Mouse (Mus musculus) liver, embryonic 14.5 days (tissue): ENCODE data around the gene Atp2c2. TPM values are rescaled to one million over a fixed set of nuclear protein-coding genes. Genes with fewer than 3 reads are reported as not detected.

ENCODE experiments used
- ATAC-seq: fragments of 200-750 bp; cut with Nextera tagmentation; 2 replicates; pipeline ENCODE4 v1.8.0; 2017; ENCODE audit warnings: moderate number of reproducible peaks, mild to moderate bottlenecking, moderate library complexity; ENCODE audit not compliant: insufficient read depth
- DNase-seq, 3 experiments: peaks; one replicate each; pipeline ENCODE4 v3.0.0-alpha.2; 2012 to 2013; ENCODE audit warnings: low read depth in 3 of 3, low spot score in 3 of 3
- H3K27ac ChIP-seq: fragments of 300-500 bp; sonication (generic); 2 replicates; pipeline ENCODE4 v1.5.1; 2014; ENCODE audit warnings: moderate library complexity, mild to moderate bottlenecking, control low read depth, inconsistent platforms
- H3K27me3 ChIP-seq: fragments of 300-500 bp; sonication (generic); 2 replicates; pipeline ENCODE4 v1.6.1; 2014; ENCODE audit warnings: mild to moderate bottlenecking, low read length, moderate library complexity; ENCODE audit not compliant: control insufficient read depth, insufficient read depth
- H3K36me3 ChIP-seq: fragments of 300-500 bp; sonication (generic); replicated peaks from 2 replicates; pipeline ENCODE4 v1.6.1; 2014; ENCODE audit warnings: low read depth; ENCODE audit not compliant: control insufficient read depth, insufficient read depth
- H3K4me1 ChIP-seq, 2 experiments: fragments of 200-500 bp in 1 of 2; fragments of 300-500 bp in 1 of 2; sonication (generic) in 1 of 2; replicated peaks; 2 replicates each; pipeline ENCODE4 v1.6.1; 2012 to 2014; ENCODE audit warnings: antibody characterized with exemption in 1 of 2, inconsistent platforms in 1 of 2, low read length in 1 of 2; ENCODE audit not compliant: control insufficient read depth in 2 of 2, insufficient read depth in 2 of 2
- H3K4me2 ChIP-seq: fragments of 300-500 bp; sonication (generic); 2 replicates; pipeline ENCODE4 v1.6.1; 2014; ENCODE audit warnings: low read depth, mild to moderate bottlenecking, control low read depth, moderate library complexity
- H3K4me3 ChIP-seq, 2 experiments: fragments of 200-500 bp in 1 of 2; fragments of 300-500 bp in 1 of 2; sonication (generic) in 1 of 2; 2 replicates each; pipeline ENCODE4 v1.5.1; 2012 to 2014; ENCODE audit warnings: low read depth in 2 of 2, low read length in 2 of 2, mild to moderate bottlenecking in 2 of 2, control low read depth in 1 of 2, inconsistent platforms in 1 of 2, moderate library complexity in 1 of 2; ENCODE audit not compliant: insufficient read depth in 1 of 2
- H3K9ac ChIP-seq: fragments of 300-500 bp; sonication (generic); replicated peaks from 2 replicates; pipeline ENCODE4 v1.6.1; 2014; ENCODE audit warnings: mild to moderate bottlenecking, control low read depth, moderate library complexity
- H3K9me3 ChIP-seq: fragments of 300-500 bp; sonication (generic); 2 replicates; pipeline ENCODE4 v1.6.1; 2016; ENCODE audit warnings: low read length, mixed read lengths; ENCODE audit not compliant: control insufficient read depth
- CTCF ChIP-seq: IDR thresholded peaks from 2 replicates; pipeline ENCODE4 v1.5.1; 2016; ENCODE audit warnings: antibody characterized with exemption, low read depth, control low read depth
- EP300 ChIP-seq: IDR thresholded peaks from 2 replicates; pipeline ENCODE4 v1.6.1; 2016; ENCODE audit warnings: antibody characterized with exemption, low read depth
- WGBS: fragments of 180-500 bp; shearing (Covaris S2); extraction: QIAGEN DNeasy Blood & Tissue Kit; methylation state at CpG from one replicate; pipeline ENCODE4 v1.1.7; 2014; ENCODE audit not compliant: insufficient replicate concordance; 5-methylcytosine and 5-hydroxymethylcytosine counted together
- polyA plus RNA-seq, 2 experiments: library from polyadenylated mRNA; depleted of rRNA in 1 of 2; stranded (reverse) in 1 of 2; unstranded in 1 of 2; fragments of >200 nt; fragmentation: Nextera tagmentation in 1 of 2; extraction: Ambion mirVana in 1 of 2; gene quantifications; 2 replicates each; pipeline versions ENCODE4 v1.2.1 to v1.2.3; 2012 to 2014

Gene Atp2c2
- polyA plus RNA-seq, 2 experiments: 0.08 to 0.10 TPM

GRCm38 (mm10) chr8:119805275-119805674 is 105.5 kb downstream of the Atp2c2 start:
- Histone ChIP-seq H3K36me3 (no peaks in the 10 kb centered on the region), H3K9ac (no peak overlapping the region), H3K4me3 (no peak overlapping the region), H3K27ac (no peak overlapping the region), H3K9me3 (no peaks in the 10 kb centered on the region), H3K4me2 (no peak overlapping the region), H3K4me1 (peaks cover 0 to 2% of the 10 kb centered on the region in 2 experiments; a peak in 1 of 4 replicates), H3K27me3 (no peaks in the 10 kb centered on the region)
- TF ChIP-seq EP300: no peak
- TF ChIP-seq CTCF: no peak
- DNase-seq: no peak
- WGBS: 66% methylated on average over 8 of the region's 8 CpGs
- ATAC-seq: no peak

DNA sequence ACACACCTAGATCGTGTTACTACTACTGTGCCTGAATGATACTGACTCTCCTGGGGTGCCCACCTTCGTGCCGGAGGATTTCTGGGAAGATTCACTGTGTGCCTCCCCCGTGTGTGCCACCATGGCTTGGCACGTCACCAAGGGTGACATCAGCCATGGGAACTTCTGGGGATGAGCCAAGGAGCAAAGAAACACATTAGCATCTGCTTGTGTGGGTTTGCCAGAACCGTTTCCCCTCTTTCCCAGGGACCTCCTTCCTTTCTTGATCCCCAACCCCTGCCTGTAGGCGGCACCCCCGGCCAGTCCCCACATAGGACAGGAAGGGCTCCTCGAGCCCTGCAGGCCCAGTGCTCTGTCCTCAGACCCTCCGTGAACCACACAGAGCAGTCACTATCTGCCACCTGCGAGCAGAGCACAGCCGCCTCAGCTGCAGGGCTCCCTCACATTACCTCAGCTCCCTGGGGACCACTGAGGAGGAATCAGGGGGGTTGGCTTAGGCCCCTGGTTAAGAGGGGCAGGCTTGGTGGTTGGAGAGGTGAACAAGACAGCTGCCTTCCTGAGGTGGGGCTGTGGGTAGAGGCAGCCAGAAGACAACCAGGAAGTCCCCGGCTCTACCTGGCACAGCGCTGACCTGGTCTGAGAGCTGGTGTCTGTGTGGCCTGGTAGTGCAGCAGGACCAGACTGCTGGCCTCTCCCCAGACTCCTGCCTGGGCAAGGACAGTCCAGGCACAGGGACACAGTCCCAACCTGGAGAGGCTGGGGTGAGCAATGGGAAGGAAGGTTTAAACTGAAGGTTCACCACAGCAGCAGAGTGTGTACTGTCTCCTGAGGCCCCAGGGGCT is 106.8 kb downstream of the Atp2c2 start:
- no peak overlapping the region for H3K4me3 ChIP-seq
- H3K27ac ChIP-seq: no peak overlapping the region
- no peaks in the 10 kb centered on the region for H3K36me3 ChIP-seq
- H3K4me1 ChIP-seq: peaks cover 0 to 2% of the 10 kb centered on the region in 2 experiments; a peak in 1 of 4 replicates
- no peak for TF ChIP-seq EP300
- H3K9ac ChIP-seq: no peak overlapping the region
- DNase-seq: no peak
- WGBS: 68% methylated on average over 14 of the region's 14 CpGs
- H3K27me3 ChIP-seq: no peaks in the 10 kb centered on the region
- H3K9me3 ChIP-seq: no peaks in the 10 kb centered on the region
- ATAC-seq: no peak
- H3K4me2 ChIP-seq: no peak overlapping the region

Other genes starting within 250 kb of the Atp2c2 start
- 0.02 TPM in 1 of 2 replicates, not detected in the other for gene Slc38a8, start 198.3 kb upstream of the Atp2c2 start, polyA plus RNA-seq (2012; rRNA removed)
- not detected in 2 replicates for gene Slc38a8, start 198.3 kb upstream of the Atp2c2 start, polyA plus RNA-seq (2014; fragmentation: Nextera tagmentation; extraction: Ambion mirVana)
- gene Mbtps1, start 141.3 kb upstream of the Atp2c2 start, polyA plus RNA-seq (2012; rRNA removed): 18.2 and 23.7 TPM in 2 replicates
- gene Mbtps1, start 141.3 kb upstream of the Atp2c2 start, polyA plus RNA-seq (2014; fragmentation: Nextera tagmentation; extraction: Ambion mirVana): 19.6 and 21.4 TPM in 2 replicates
- 6.9 and 7.5 TPM in 2 replicates for gene Hsdl1, start 124.8 kb upstream of the Atp2c2 start, polyA plus RNA-seq (2012; rRNA removed)
- gene Hsdl1, start 124.8 kb upstream of the Atp2c2 start, polyA plus RNA-seq (2014; fragmentation: Nextera tagmentation; extraction: Ambion mirVana): 17.0 and 19.3 TPM in 2 replicates
- 0.03 and 0.06 TPM in 2 replicates for gene Dnaaf1, start 124.8 kb upstream of the Atp2c2 start, polyA plus RNA-seq (2012; rRNA removed)
- gene Dnaaf1, start 124.8 kb upstream of the Atp2c2 start, polyA plus RNA-seq (2014; fragmentation: Nextera tagmentation; extraction: Ambion mirVana): 0.04 and 0.13 TPM in 2 replicates
- gene Taf1c, start 94.8 kb upstream of the Atp2c2 start, polyA plus RNA-seq (2012; rRNA removed): 6.6 and 6.9 TPM in 2 replicates
- gene Taf1c, start 94.8 kb upstream of the Atp2c2 start, polyA plus RNA-seq (2014; fragmentation: Nextera tagmentation; extraction: Ambion mirVana): 4.7 and 5.2 TPM in 2 replicates
- not detected in 2 replicates for gene Adad2, start 87.3 kb upstream of the Atp2c2 start, polyA plus RNA-seq (2012; rRNA removed)
- not detected in 2 replicates for gene Adad2, start 87.3 kb upstream of the Atp2c2 start, polyA plus RNA-seq (2014; fragmentation: Nextera tagmentation; extraction: Ambion mirVana)
- gene Kcng4, start 64.3 kb upstream of the Atp2c2 start, polyA plus RNA-seq (2012; rRNA removed): not detected in 2 replicates
- gene Kcng4, start 64.3 kb upstream of the Atp2c2 start, polyA plus RNA-seq (2014; fragmentation: Nextera tagmentation; extraction: Ambion mirVana): not detected in 2 replicates
- gene Wfdc1, start 33.6 kb upstream of the Atp2c2 start, polyA plus RNA-seq (2012; rRNA removed): 0.95 and 0.99 TPM in 2 replicates
- 1.3 and 2.1 TPM in 2 replicates for gene Wfdc1, start 33.6 kb upstream of the Atp2c2 start, polyA plus RNA-seq (2014; fragmentation: Nextera tagmentation; extraction: Ambion mirVana)
- 2.7 and 2.8 TPM in 2 replicates for gene Tldc1, start 78.4 kb downstream of the Atp2c2 start, polyA plus RNA-seq (2012; rRNA removed)
- gene Tldc1, start 78.4 kb downstream of the Atp2c2 start, polyA plus RNA-seq (2014; fragmentation: Nextera tagmentation; extraction: Ambion mirVana): 1.3 and 2.0 TPM in 2 replicates
- gene Cotl1, start 140.5 kb downstream of the Atp2c2 start, polyA plus RNA-seq (2012; rRNA removed): 57.0 and 59.6 TPM in 2 replicates
- gene Cotl1, start 140.5 kb downstream of the Atp2c2 start, polyA plus RNA-seq (2014; fragmentation: Nextera tagmentation; extraction: Ambion mirVana): 77.7 and 88.7 TPM in 2 replicates
- gene Klhl36, start 162.3 kb downstream of the Atp2c2 start, polyA plus RNA-seq (2012; rRNA removed): 2.5 TPM in 2 replicates
- 2.7 and 3.3 TPM in 2 replicates for gene Klhl36, start 162.3 kb downstream of the Atp2c2 start, polyA plus RNA-seq (2014; fragmentation: Nextera tagmentation; extraction: Ambion mirVana)
- 23.8 and 47.0 TPM in 2 replicates for gene Usp10, start 210.4 kb downstream of the Atp2c2 start, polyA plus RNA-seq (2012; rRNA removed)
- gene Usp10, start 210.4 kb downstream of the Atp2c2 start, polyA plus RNA-seq (2014; fragmentation: Nextera tagmentation; extraction: Ambion mirVana): 59.0 and 60.8 TPM in 2 replicates
- 8.5 and 9.7 TPM in 2 replicates for gene Gm20388, start 210.8 kb downstream of the Atp2c2 start, polyA plus RNA-seq (2012; rRNA removed)
- gene Gm20388, start 210.8 kb downstream of the Atp2c2 start, polyA plus RNA-seq (2014; fragmentation: Nextera tagmentation; extraction: Ambion mirVana): not detected in 2 replicates